Mouse (Mus musculus): ENCODE results near the gene Ppp4r4.
"Not testable (repeated sequence)": the region's sequence is repeated elsewhere in the genome, so short reads cannot be mapped to it uniquely, and the experiment has no call there.

Ppp4r4 gene

GRCm38 (mm10) chr12:103532020-103532648 lies at the start of gene Ppp4r4:
Ppp4r4 (plus strand) TSS chr12:103532283.
- DNase-seq (ENCODE audit: low spot score in 2 of 2), result peak; percentile 77 to 89

- no peak for DNase-seq (ENCODE audit: low spot score in 2 of 2)
These were observed 49.3 kb upstream of the Ppp4r4 start for GRCm38 (mm10) chr12:103482781-103483180.

- not testable (repeated sequence) for DNase-seq (ENCODE audit: low spot score in 2 of 2)
These were observed 47.7 kb upstream of the Ppp4r4 start for GRCm38 (mm10) chr12:103484200-103484972.

- no peak for DNase-seq (ENCODE audit: low spot score in 2 of 2)
These were observed 45.4 kb upstream of the Ppp4r4 start for GRCm38 (mm10) chr12:103486726-103487125.

- DNase-seq (ENCODE audit: low spot score in 2 of 2), result no peak
These were observed 44.8 kb upstream of the Ppp4r4 start for GRCm38 (mm10) chr12:103487276-103487675.

GRCm38 (mm10) chr12:103487750-103488149 lies 44.3 kb upstream of the Ppp4r4 start:
- DNase-seq (ENCODE audit: low spot score in 2 of 2), result no peak

- no peak for DNase-seq (ENCODE audit: low spot score in 2 of 2)
These were observed 40.9 kb upstream of the Ppp4r4 start for GRCm38 (mm10) chr12:103491091-103491730.

- peak; percentile 43 to 62 for DNase-seq (ENCODE audit: low spot score in 2 of 2)
These were observed 39.3 kb upstream of the Ppp4r4 start for GRCm38 (mm10) chr12:103492767-103493166.

- DNase-seq (ENCODE audit: low spot score in 2 of 2), result no peak
These were observed 37.6 kb upstream of the Ppp4r4 start for GRCm38 (mm10) chr12:103494486-103494885.

GRCm38 (mm10) chr12:103498768-103499167 lies 33.3 kb upstream of the Ppp4r4 start:
- no peak for DNase-seq (ENCODE audit: low spot score in 2 of 2)

- no peak for DNase-seq (ENCODE audit: low spot score in 2 of 2)
These were observed 32.8 kb upstream of the Ppp4r4 start for GRCm38 (mm10) chr12:103499261-103499660.

GRCm38 (mm10) chr12:103503300-103503699 lies 28.8 kb upstream of the Ppp4r4 start:
- no peak for DNase-seq (ENCODE audit: low spot score in 2 of 2)

- DNase-seq (ENCODE audit: low spot score in 2 of 2), result no peak
These were observed 27.7 kb upstream of the Ppp4r4 start for GRCm38 (mm10) chr12:103504402-103504801.

- no peak for DNase-seq (ENCODE audit: low spot score in 2 of 2)
These were observed 23.7 kb upstream of the Ppp4r4 start for GRCm38 (mm10) chr12:103508346-103508745.

GRCm38 (mm10) chr12:103509893-103510292 lies 22.2 kb upstream of the Ppp4r4 start:
- peak in 1 of 2 experiments; percentile 39 for DNase-seq (ENCODE audit: low spot score in 2 of 2)

GRCm38 (mm10) chr12:103511586-103511985 lies 20.5 kb upstream of the Ppp4r4 start:
- no peak for DNase-seq (ENCODE audit: low spot score in 2 of 2)

GRCm38 (mm10) chr12:103513039-103513438 lies 19.0 kb upstream of the Ppp4r4 start:
- no peak for DNase-seq (ENCODE audit: low spot score in 2 of 2)

GRCm38 (mm10) chr12:103513451-103513871 lies 18.6 kb upstream of the Ppp4r4 start:
- DNase-seq (ENCODE audit: low spot score in 2 of 2), result peak in 1 of 2 experiments; percentile 45

- DNase-seq (ENCODE audit: low spot score in 2 of 2), result peak in 1 of 2 experiments; percentile 55
These were observed 17.7 kb upstream of the Ppp4r4 start for GRCm38 (mm10) chr12:103514354-103514753.

- DNase-seq (ENCODE audit: low spot score in 2 of 2), result no peak
These were observed 16.4 kb upstream of the Ppp4r4 start for GRCm38 (mm10) chr12:103515638-103516037.

- DNase-seq (ENCODE audit: low spot score in 2 of 2), result no peak
These were observed 13.4 kb upstream of the Ppp4r4 start for GRCm38 (mm10) chr12:103518640-103519039.

- no peak for DNase-seq (ENCODE audit: low spot score in 2 of 2)
These were observed 1.5 kb upstream of the Ppp4r4 start for GRCm38 (mm10) chr12:103530596-103530995.
